Mouse (Mus musculus) bone marrow, adult 2 months (tissue): ENCODE measurements around the gene Evpl. TPM values are rescaled to one million over a fixed set of nuclear protein-coding genes. Genes with fewer than 3 reads are reported as not detected.

Experiments used
- H3K27ac ChIP-seq: fragments of 200-500 bp; 2 replicates; pipeline ENCODE4 v1.5.1; 2012; ENCODE audit warnings: low read depth, mild to moderate bottlenecking, control low read depth, inconsistent platforms, low read length; ENCODE audit not compliant: control insufficient read depth, poor library complexity, insufficient read depth
- H3K4me1 ChIP-seq: fragments of 200-500 bp; 2 replicates; pipeline ENCODE4 v1.6.1; 2011; ENCODE audit warnings: low read length; ENCODE audit not compliant: control insufficient read depth, insufficient read depth
- H3K4me3 ChIP-seq: fragments of 200-500 bp; replicated peaks from 2 replicates; pipeline ENCODE3; 2011; ENCODE audit warnings: mild to moderate bottlenecking, low read depth, low read length, control low read depth; ENCODE audit not compliant: control insufficient read depth
- CTCF ChIP-seq: fragments of 200-500 bp; IDR thresholded peaks from 2 replicates; pipeline ENCODE4 v1.5.1; 2011; ENCODE audit warnings: low read length, control low read depth; ENCODE audit not compliant: control insufficient read depth, insufficient read depth
- POLR2A ChIP-seq: fragments of 200-500 bp; IDR thresholded peaks from 2 replicates; pipeline ENCODE4 v1.6.1; 2011; ENCODE audit warnings: low read depth, mild to moderate bottlenecking, control low read depth, low read length, borderline replicate concordance; ENCODE audit not compliant: control insufficient read depth
- WGBS: fragments of 180-500 bp; shearing (Covaris S2); methylation state at CpG from one replicate; pipeline ENCODE4 v1.1.7; 2018; 5-methylcytosine and 5-hydroxymethylcytosine counted together
- polyA plus RNA-seq: library from polyadenylated mRNA; stranded (reverse); fragments of >200 nt; gene quantifications from 2 replicates; pipeline ENCODE4 v1.2.4, GENCODE M21; 2011; ENCODE audit warnings: low replicate concordance; ENCODE audit not compliant: missing spikeins, insufficient read depth, insufficient read length

The Evpl gene
- polyA plus RNA-seq, 1 experiment: 0.30 TPM

- 91% methylated on average over 8 of the region's 8 CpGs for WGBS
- H3K4me3 ChIP-seq: no peak overlapping the region
- TF ChIP-seq POLR2A (no peak), CTCF (no peak)
- no peak overlapping the region for H3K27ac ChIP-seq
- H3K4me1 ChIP-seq: peaks cover 6% of the 10 kb centered on the region
Measured at GRCm38 (mm10) chr11:116250898-116251297, 13.0 kb upstream of the Evpl start.

GRCm38 (mm10) chr11:116247502-116248222 lies 9.8 kb upstream of the Evpl start:
- Histone ChIP-seq H3K27ac (no peak overlapping the region), H3K4me3 (no peak overlapping the region), H3K4me1 (no peaks in the 10 kb centered on the region)
- TF ChIP-seq POLR2A: no peak
- no peak for TF ChIP-seq CTCF
- 63% methylated on average over 14 of the region's 14 CpGs for WGBS

GRCm38 (mm10) chr11:116245616-116246015 lies 7.7 kb upstream of the Evpl start:
- no peak for TF ChIP-seq CTCF
- no peak for TF ChIP-seq POLR2A
- no peak overlapping the region for H3K4me3 ChIP-seq
- 91% methylated on average over 6 of the region's 6 CpGs for WGBS
- H3K4me1 ChIP-seq: no peaks in the 10 kb centered on the region
- no peak overlapping the region for H3K27ac ChIP-seq

- TF ChIP-seq CTCF: no peak
- 89% methylated on average over 8 of the region's 8 CpGs for WGBS
- Histone ChIP-seq H3K4me1 (no peaks in the 10 kb centered on the region), H3K27ac (no peak overlapping the region), H3K4me3 (no peak overlapping the region)
Measured at GRCm38 (mm10) chr11:116244580-116244979, 6.7 kb upstream of the Evpl start.

- Histone ChIP-seq H3K4me3 (no peak overlapping the region), H3K4me1 (no peaks in the 10 kb centered on the region), H3K27ac (no peak overlapping the region)
- WGBS: 76% methylated on average over 12 of the region's 12 CpGs
- TF ChIP-seq CTCF: no peak
Measured at GRCm38 (mm10) chr11:116241744-116242235, 3.9 kb upstream of the Evpl start.

GRCm38 (mm10) chr11:116239797-116240196 lies 1.9 kb upstream of the Evpl start:
- no peaks in the 10 kb centered on the region for H3K4me1 ChIP-seq
- H3K27ac ChIP-seq: no peak overlapping the region
- no peak for TF ChIP-seq CTCF
- TF ChIP-seq POLR2A: no peak
- 83% methylated on average over 7 of the region's 7 CpGs for WGBS
- no peak overlapping the region for H3K4me3 ChIP-seq

GRCm38 (mm10) chr11:116234901-116235300 lies 3.0 kb downstream of the Evpl start:
- no peak overlapping the region for H3K4me3 ChIP-seq
- H3K27ac ChIP-seq: no peak overlapping the region
- 87% methylated on average over 8 of the region's 8 CpGs for WGBS
- no peak for TF ChIP-seq POLR2A
- TF ChIP-seq CTCF: no peak
- no peaks in the 10 kb centered on the region for H3K4me1 ChIP-seq

- WGBS: 85% methylated on average over 17 of the region's 17 CpGs
- H3K4me1 ChIP-seq: no peaks in the 10 kb centered on the region
- no peak overlapping the region for H3K27ac ChIP-seq
- H3K4me3 ChIP-seq: no peak overlapping the region
- no peak for TF ChIP-seq CTCF
- TF ChIP-seq POLR2A: no peak
Measured at GRCm38 (mm10) chr11:116232427-116232826, 5.5 kb downstream of the Evpl start.

- no peak overlapping the region for H3K27ac ChIP-seq
- no peak for TF ChIP-seq POLR2A
- no peak for TF ChIP-seq CTCF
- H3K4me1 ChIP-seq: no peaks in the 10 kb centered on the region
- H3K4me3 ChIP-seq: no peak overlapping the region
- WGBS: 81% methylated on average over 4 of the region's 4 CpGs
Measured at GRCm38 (mm10) chr11:116228699-116229098, 9.2 kb downstream of the Evpl start.
